Mouse (Mus musculus) pancreas, adult 10 weeks (tissue): ENCODE data around the gene Samd14. TPM values are rescaled to one million over a fixed set of nuclear protein-coding genes. Genes with fewer than 3 reads are reported as not detected.

Experiments
- polyA plus RNA-seq: library from polyadenylated mRNA; stranded (reverse); fragments of 350-450 nt; fragmentation: Illumina TruSeq; extraction: RNeasy Lipid Tissue Mini Kit (QIAGEN cat#74804); gene quantifications from one replicate; pipeline ENCODE4 v1.2.3, GENCODE M21; 2015; ENCODE audit warnings: low read depth, low replicate concordance; ENCODE audit not compliant: insufficient read depth

Gene Samd14
- polyA plus RNA-seq: 1.2 TPM

GRCm38 (mm10) chr11:95009629-95010014 is at the start of gene Samd14:
Gene Samd14, plus strand, starts transcription at chr11:95009879.

DNA sequence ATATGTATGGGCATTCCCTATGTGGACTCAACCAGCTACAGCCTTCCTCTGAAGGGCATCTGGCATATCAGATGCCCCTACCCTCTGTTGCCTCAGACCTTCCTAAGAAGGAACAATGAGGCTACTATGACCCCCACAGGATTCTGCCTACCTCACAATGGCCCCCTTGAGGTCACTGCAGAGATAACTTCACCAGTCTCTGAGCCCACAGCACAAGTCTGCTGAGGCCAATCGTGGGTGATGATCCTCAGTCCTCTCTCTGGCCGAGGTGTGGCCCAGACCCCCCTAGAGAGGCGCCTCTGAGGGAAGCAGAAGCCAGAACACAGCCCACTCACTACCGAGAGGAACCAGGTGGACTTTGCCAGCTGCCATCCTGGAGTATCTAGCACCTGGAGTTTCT is 42.3 kb upstream of the Samd14 start, which contains the start of gene Hils1:
TSS of gene Hils1 (plus strand) at position 175 of the 400 bp plus-strand sequence.

DNA sequence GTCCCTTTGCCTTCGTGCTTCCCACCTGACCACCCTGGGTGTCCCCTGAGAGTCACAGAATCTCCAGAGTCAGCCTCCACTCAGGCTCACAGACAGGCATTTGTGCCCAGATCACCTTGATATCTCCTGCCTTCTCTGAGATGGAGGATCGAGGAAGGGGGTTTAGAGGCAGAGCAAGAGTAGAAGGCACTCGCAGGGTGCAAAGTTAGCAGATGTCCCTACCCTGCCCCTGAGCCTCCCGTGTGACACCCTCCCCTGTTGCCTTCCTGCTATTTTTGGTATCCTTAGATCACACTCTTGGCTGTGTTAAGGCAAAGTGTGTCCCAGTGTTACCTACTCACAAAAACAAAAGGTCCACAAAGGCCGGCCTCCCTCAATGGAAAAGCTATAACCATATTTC is 33.5 kb upstream of the Samd14 start, which contains the start of gene Sgca:
TSS of gene Sgca (minus strand) at position 129 of the 400 bp plus-strand sequence.

GRCm38 (mm10) chr11:94990749-94991577 is 18.7 kb upstream of the Samd14 start, which contains the start of gene Ppp1r9b:
Gene Ppp1r9b, plus strand, starts transcription at chr11:94991035.

GRCm38 (mm10) chr11:95041139-95041609 is 31.5 kb downstream of the Samd14 start, which contains the start of gene Pdk2:
Gene Pdk2, minus strand, starts transcription at chr11:95041354.

Other genes with a start within 250 kb of the Samd14 start
- not detected for gene Tmem92, start 227.2 kb upstream of the Samd14 start, polyA plus RNA-seq
- gene Col1a1, start 73.7 kb upstream of the Samd14 start, polyA plus RNA-seq: 30.3 TPM
- gene Hils1, start 42.3 kb upstream of the Samd14 start, polyA plus RNA-seq: not detected
- gene Sgca, start 33.6 kb upstream of the Samd14 start, polyA plus RNA-seq: not detected
- 14.5 TPM for gene Ppp1r9b, start 18.8 kb upstream of the Samd14 start, polyA plus RNA-seq
- 9.8 TPM for gene Pdk2, start 31.5 kb downstream of the Samd14 start, polyA plus RNA-seq
- gene Itga3, start 66.9 kb downstream of the Samd14 start, polyA plus RNA-seq: 9.4 TPM
- gene Dlx3, start 110.2 kb downstream of the Samd14 start, polyA plus RNA-seq: not detected
- gene Dlx4, start 136.4 kb downstream of the Samd14 start, polyA plus RNA-seq: not detected